In genomic region chr17:78202756-78203155, GRCm38 (mm10) we compare ENCODE assay signal across 9 mouse cellular contexts. TPM values are rescaled to one million over a fixed set of nuclear protein-coding genes. Genes with fewer than 3 reads are reported as not detected.
DNase-seq lines count a peak whose midpoint lies in the region; ATAC-seq and TF ChIP-seq lines count a peak whose summit lies in the region.
"Had no signal": no experiment of that assay in that cellular context is flagged by ENCODE, and none has a peak within 500 bp of the region (broad histone marks: within the 10 kb centered on the region; RNA-seq: fewer than 3 reads in every experiment).

No protein-coding gene starts in this region.

- H3K4me1 ChIP-seq in brown adipose tissue, adult 24 weeks (ENCODE audit: control insufficient read depth, insufficient read depth, insufficient read length, low read length), result peaks cover 25% of the 10 kb centered on the region
- peaks cover 19% of the 10 kb centered on the region for H3K4me1 ChIP-seq in heart, postnatal 0 days (ENCODE audit: control insufficient read depth, insufficient read depth)
- H3K4me1 ChIP-seq in midbrain, embryonic 11.5 days (ENCODE audit: control insufficient read depth, insufficient read depth, low read length), result peaks cover 13% of the 10 kb centered on the region

- H3K9me3 ChIP-seq in heart, postnatal 0 days (replicated peaks; ENCODE audit: control insufficient read depth, low read length), result no peaks in the 10 kb centered on the region
- H3K9me3 ChIP-seq in midbrain, embryonic 11.5 days (ENCODE audit: control insufficient read depth, low read length), result no peaks in the 10 kb centered on the region

- H3K27me3 ChIP-seq in heart, postnatal 0 days (ENCODE audit: control insufficient read depth, insufficient read depth, low read length), result no peaks in the 10 kb centered on the region; the same call in 1 of the 2 replicates
- H3K27me3 ChIP-seq in midbrain, embryonic 11.5 days (ENCODE audit: control insufficient read depth, insufficient read depth, low read length), result no peaks in the 10 kb centered on the region; the same call in 1 of the 2 replicates

- no peak overlapping the region for H3K27ac ChIP-seq in brown adipose tissue, adult 24 weeks (replicated peaks; ENCODE audit: low read depth, low read length)
- H3K27ac ChIP-seq in heart, postnatal 0 days (ENCODE audit: low read depth), result no peak overlapping the region
- no peak overlapping the region for H3K27ac ChIP-seq in midbrain, embryonic 11.5 days (ENCODE audit: low read depth, low read length)

- H3K36me3 ChIP-seq in heart, postnatal 0 days (replicated peaks; ENCODE audit: control insufficient read depth, insufficient read depth, low read length), result no peaks in the 10 kb centered on the region
- H3K36me3 ChIP-seq in midbrain, embryonic 11.5 days (ENCODE audit: control insufficient read depth, insufficient read depth, low read length), result no peaks in the 10 kb centered on the region

- H3K9ac ChIP-seq in heart, postnatal 0 days (replicated peaks; ENCODE audit: low read depth, low read length), result no peak overlapping the region; the same call in 1 of the 2 replicates
- peak overlapping the region; percentile 24; the same call in 1 of the 2 replicates for H3K9ac ChIP-seq in midbrain, embryonic 11.5 days (ENCODE audit: low read length)

- H3K4me3 ChIP-seq in brown adipose tissue, adult 24 weeks (ENCODE audit: insufficient read depth, low read depth, low read length), result peak overlapping the region; percentile 38
- peak overlapping the region; percentile 88; the same call in 1 of the 2 replicates for H3K4me3 ChIP-seq in heart, postnatal 0 days (ENCODE audit: low read depth, low read length)
- H3K4me3 ChIP-seq in midbrain, embryonic 11.5 days (ENCODE audit: low read depth, low read length), result peak overlapping the region; percentile 85

- peak; percentile 9 for DNase-seq in kidney, adult 9 months
- no peak for DNase-seq in kidney, postnatal 36 days
- DNase-seq in heart, postnatal 0 days (ENCODE audit: low spot score), result no peak
- peak; percentile 89 for DNase-seq in midbrain, embryonic 11.5 days (ENCODE audit: low spot score, missing footprints)
- DNase-seq in T-cell, adult 2 months (ENCODE audit: low spot score), result no peak
- DNase-seq in right cerebral cortex, postnatal 36 days (ENCODE audit: low spot score in 2 of 2), result no peak

- TF ChIP-seq EP300 in heart, postnatal 0 days (IDR thresholded peaks at IDR 0.05; ENCODE audit: low read depth), result no peak

- no peak for ATAC-seq in heart, postnatal 0 days (ENCODE audit: insufficient read depth, low read depth)
- no peak for ATAC-seq in midbrain, embryonic 11.5 days (ENCODE audit: low FRiP score)
- ATAC-seq in inflammation-experienced regulatory T-cells, adult 6 months, result no peak

- no peak for TF ChIP-seq CTCF in heart, postnatal 0 days (IDR thresholded peaks at IDR 0.05; ENCODE audit: low read depth)

- H3K4me2 ChIP-seq in heart, postnatal 0 days (ENCODE audit: low read depth, low read length), result peak overlapping the region; percentile 97
- peak overlapping the region; percentile 92 for H3K4me2 ChIP-seq in midbrain, embryonic 11.5 days

- 54% methylated on average over 3 of the region's 3 CpGs for WGBS in heart, postnatal 0 days
- 49% methylated on average over 3 of the region's 3 CpGs for WGBS in midbrain, embryonic 11.5 days

RNA-seq across cellular contexts. Expression of gene Crim1, which starts 2.7 kb away (rescaled TPM):
- 6.8 and 10.6 TPM in 2 replicates for polyA plus RNA-seq in brown adipose tissue, adult 24 weeks (2012; ENCODE audit: insufficient read depth, insufficient read length, missing spikeins)
- total RNA-seq in heart, postnatal 0 days (2014; rRNA removed; ENCODE audit: low replicate concordance), result 36.1 and 47.5 TPM in 2 replicates
- polyA plus RNA-seq in heart, postnatal 0 days (2015; fragmentation: Nextera tagmentation; extraction: Ambion mirVana), result 3.1 and 3.3 TPM in 2 replicates
- 4.4 and 5.1 TPM in 2 replicates for polyA plus RNA-seq in midbrain, embryonic 11.5 days (2014; fragmentation: Nextera tagmentation; extraction: Ambion mirVana)
- 1 to 10 TPM; 4.9 to 8.3 (median 7.9) TPM for polyA plus RNA-seq in inflammation-experienced regulatory T-cells, adult 6 months (2017; shearing (Covaris generic))
- total RNA-seq: MEL had no signal

Comparison
In these comparisons a context has a peak if more than half of its experiments do, and no peak if none do; other contexts are left out.
1. DNase-seq: peak in kidney, adult 9 months (single experiment) and midbrain, embryonic 11.5 days (single experiment); none in kidney, postnatal 36 days (0 of 2), heart, postnatal 0 days (single experiment), T-cell, adult 2 months (single experiment) and right cerebral cortex, postnatal 36 days (0 of 2).
2. H3K4me3 ChIP-seq: peak in every context shown above with its lines; median percentile 88 in heart, postnatal 0 days; 85 in midbrain, embryonic 11.5 days; 38 in brown adipose tissue, adult 24 weeks.